Mouse (Mus musculus) olfactory bulb, adult 2 months (tissue): Measurements from ENCODE around the gene Azi2.

Experiments used
- CTCF ChIP-seq: fragments of 200-500 bp; IDR thresholded peaks from 2 replicates; pipeline ENCODE4 v1.5.1; 2012; ENCODE audit warnings: low read depth, mild to moderate bottlenecking, low read length, moderate library complexity; ENCODE audit not compliant: insufficient read depth
- POLR2A ChIP-seq: fragments of 200-500 bp; IDR thresholded peaks from 2 replicates; pipeline ENCODE4 v1.6.1; 2012; ENCODE audit warnings: mild to moderate bottlenecking, low read depth, low read length, moderate library complexity; ENCODE audit not compliant: insufficient read depth

- TF ChIP-seq POLR2A: no peak
- TF ChIP-seq CTCF: no peak
Observed at GRCm38 (mm10) chr9:118099395-118099794, 59.1 kb downstream of the Azi2 start.
